Mouse (Mus musculus): ENCODE data around the gene Gm5134.
A peak's percentile ranks its signal among the peaks of the same experiment; 100 is the strongest.

Gm5134 gene

DNA sequence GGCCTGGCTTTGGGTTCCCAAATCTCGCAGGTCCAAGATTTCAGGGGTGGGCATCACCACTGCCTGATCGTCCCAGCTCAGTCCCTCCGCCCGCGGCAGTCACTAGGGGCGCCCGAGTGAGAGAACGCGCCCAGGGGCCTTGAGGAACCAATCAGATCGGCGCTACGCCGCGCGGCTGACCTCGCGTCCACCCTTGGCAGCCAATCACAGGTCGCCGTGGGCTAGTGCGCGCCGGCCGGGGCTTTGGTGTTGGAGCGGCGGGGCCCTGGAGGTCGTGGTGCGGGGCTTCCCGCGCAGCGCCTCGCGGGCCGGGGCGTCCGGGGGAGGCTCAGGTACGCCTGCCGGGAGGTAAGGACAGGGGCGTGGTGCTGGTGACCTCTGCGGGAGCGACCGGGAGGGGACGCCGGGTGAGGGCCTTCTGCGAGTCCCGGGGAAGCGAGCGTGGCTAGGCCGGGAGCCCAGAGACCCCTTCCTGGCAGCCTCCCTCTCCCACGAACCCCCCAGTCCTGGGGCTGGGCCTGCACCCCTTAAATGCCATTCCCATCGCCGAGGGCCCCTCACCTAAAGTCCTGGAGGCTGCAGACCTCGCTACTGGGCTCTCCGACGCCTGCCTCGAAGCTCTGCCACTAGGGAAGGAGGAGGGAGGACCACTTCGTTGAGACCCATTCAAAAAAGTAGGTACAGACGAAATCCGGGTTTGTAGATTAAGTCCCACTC lies 78.2 kb downstream of the Gm5134 start, which contains the start of gene Zfp280b:
TSS of gene Zfp280b (plus strand) at position 249 of the 717 bp plus-strand sequence.
- peak; percentile 81 for DNase-seq (ENCODE audit: low read depth, low spot score)

GRCm38 (mm10) chr10:76033119-76033455 lies 78.8 kb downstream of the Gm5134 start:
- DNase-seq (ENCODE audit: low read depth, low spot score) = no peak

GRCm38 (mm10) chr10:76034001-76034600 lies 79.8 kb downstream of the Gm5134 start:
- DNase-seq (ENCODE audit: low read depth, low spot score) = no peak

DNA sequence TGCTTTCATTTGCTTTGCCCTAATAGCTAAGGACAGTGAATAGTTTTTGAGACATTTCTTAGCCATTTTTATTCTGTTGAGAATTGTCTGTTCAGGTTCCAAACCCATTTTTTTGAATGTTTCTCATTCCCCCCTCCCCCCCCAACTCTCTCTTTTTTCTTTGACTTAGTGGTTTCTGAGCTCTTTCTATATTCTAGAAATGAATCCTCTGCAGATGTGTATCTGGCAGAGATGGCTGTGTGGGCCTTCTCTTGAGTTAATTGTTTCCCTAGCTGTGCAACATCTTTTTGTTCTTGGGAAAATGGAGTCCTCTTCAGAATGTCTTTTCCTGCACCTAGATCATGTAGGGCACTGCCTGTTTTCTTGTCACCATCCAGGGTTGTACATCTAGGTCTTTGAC lies 81.0 kb downstream of the Gm5134 start:
- DNase-seq (ENCODE audit: low read depth, low spot score) = no peak

DNA sequence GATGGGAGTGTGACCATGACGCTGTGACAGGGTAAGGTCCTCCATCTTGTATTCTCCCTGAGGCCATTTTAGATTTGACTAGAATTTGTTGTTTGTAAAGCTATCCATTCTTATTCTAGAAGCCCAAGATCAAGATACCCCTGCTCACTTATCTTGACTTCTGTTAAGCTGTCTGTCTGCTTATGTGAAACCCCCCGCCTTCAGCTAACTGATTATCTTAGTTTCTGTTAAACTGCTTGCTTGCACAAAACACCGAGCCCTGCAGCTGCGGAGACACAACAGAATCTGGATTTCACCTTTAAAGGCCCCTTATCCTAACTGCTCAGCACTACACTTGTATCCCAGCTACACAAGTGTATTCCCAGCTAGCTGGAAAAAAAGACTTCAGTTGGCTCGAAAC lies 82.6 kb downstream of the Gm5134 start:
- DNase-seq (ENCODE audit: low read depth, low spot score) = no peak

GRCm38 (mm10) chr10:76045343-76045742 lies 91.0 kb downstream of the Gm5134 start:
- DNase-seq (ENCODE audit: low read depth, low spot score) = no peak

GRCm38 (mm10) chr10:76046754-76047153 lies 92.4 kb downstream of the Gm5134 start:
- no peak for DNase-seq (ENCODE audit: low read depth, low spot score)

DNA sequence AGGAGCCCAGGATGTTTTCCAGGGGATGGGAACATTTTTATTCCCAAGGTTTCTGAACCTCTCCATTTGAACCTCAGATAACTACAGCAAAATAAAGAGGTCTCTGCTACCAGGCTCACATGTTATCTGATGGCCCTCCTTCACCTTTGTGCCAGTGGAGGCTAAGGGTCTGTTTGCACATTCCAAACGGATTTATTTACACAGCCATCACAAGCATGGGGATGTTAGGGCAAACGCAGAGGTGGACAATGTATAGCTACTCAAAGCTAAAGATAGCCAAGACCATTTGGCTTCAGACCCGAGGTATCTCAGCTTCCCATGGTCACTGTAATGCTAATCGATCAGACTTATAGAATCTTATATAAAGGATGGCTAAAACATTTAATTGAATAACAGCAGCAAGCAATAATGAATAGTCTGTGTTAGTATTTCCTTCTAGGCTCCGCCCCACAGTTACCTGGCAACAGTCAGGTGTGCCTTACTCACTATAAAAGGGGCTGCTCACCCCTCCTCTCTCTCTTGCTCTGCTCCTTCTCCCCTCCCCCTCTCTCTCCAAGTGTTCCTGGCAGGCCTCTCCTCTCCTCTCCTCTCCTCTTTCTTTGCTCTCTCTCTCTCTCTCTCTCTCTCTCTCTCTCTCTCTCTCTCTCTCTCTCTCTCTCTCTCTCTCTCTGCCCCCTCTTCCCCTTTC lies 93.0 kb downstream of the Gm5134 start:
- DNase-seq (ENCODE audit: low read depth, low spot score) = no peak

GRCm38 (mm10) chr10:76048967-76049366 lies 94.7 kb downstream of the Gm5134 start:
- DNase-seq (ENCODE audit: low read depth, low spot score) = no peak

DNA sequence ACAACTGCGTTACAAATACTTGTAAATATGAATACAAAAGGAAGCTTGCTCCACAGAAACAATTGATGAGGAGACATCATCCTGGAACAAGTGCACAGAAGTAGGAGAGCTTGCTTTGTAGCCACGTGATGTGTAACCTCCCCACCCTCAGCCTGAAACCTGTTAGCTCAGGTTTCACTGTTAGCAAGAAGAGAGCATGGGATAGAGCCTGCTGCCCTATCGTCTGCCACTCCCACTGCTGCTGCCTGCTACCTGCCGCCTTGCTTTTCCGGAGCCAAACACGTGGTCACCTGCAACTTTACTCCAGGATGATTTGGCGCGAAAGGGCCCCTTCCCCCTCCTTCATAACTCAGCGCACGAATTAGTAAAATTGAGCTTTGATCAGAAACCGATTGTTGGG lies 97.5 kb downstream of the Gm5134 start:
- DNase-seq (ENCODE audit: low read depth, low spot score) = no peak

Data from brain, embryonic 18.5 days (tissue).